Mouse (Mus musculus) effector memory CD4-positive, alpha-beta T cell, adult 7 months (primary cell): Measurements from ENCODE around the gene Spg20. TPM values are rescaled to one million over a fixed set of nuclear protein-coding genes. Genes with fewer than 3 reads are reported as not detected.

Experiments used
- polyA plus RNA-seq: library from polyadenylated mRNA; unstranded; fragments of 100-300 nt; shearing (Covaris generic); gene quantifications from one replicate; pipeline ENCODE4 v1.2.1, GENCODE M21; 2017

The Spg20 gene
- 18.0 TPM for polyA plus RNA-seq

DNA sequence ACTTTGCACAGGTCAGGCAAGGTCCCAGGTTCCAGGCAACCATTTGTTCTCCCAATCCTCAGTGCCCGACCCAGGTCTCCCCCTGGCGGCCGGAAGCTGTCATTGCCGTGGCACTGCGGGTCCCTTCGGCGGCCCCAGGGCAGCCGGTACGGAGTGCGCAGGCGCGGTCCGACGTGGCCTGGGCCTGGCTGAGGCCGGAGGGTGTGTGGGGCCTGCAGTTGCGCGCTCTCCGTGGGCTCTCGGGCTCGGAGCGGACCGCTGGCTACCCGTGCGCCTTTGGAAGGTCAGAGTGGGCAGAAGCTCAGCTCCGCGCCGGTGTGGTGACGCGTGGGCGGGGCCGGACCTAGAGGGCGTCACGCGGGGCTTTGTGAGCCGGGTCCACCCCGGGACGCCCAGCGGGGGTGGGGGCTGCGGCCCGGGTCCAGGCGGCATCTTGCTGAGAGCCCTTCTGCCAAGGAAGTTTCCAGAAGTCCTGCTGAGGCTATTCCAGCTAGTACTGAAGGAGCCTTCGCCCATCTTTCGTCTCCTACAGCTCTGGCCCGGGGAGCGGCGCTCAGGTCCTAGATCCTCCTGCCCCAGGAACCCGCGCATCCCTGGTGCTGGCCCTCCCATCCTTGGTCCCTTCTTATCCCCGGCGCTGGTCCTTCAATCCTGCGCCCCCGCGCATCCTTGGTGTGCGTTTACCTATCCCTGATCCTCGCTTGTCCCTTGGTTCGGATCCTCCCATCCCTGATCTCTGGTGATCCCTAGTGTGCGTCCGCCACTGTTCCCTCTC lies at the start of gene Spg20:
Spg20 (plus strand) TSS at position 174 of the 775 bp plus-strand sequence.

DNA sequence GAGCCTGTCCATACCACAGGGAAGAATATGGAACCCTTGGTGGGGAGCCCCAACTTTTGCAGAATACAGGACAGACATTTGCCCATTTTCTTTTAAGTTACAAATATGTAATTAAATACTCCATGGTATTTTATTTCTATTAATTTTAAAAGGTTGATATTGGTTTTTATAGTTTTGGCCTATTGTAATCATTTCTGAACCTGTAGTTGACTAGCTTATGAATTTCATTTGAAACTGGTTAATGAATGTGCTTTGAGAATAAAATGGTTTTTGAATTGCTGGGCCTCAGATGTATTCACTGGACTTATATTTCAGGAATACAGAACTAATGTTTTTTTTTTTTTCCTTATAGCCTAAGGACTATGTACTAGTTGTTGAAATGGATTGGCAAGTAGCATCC lies 25.1 kb downstream of the Spg20 start, which contains the start of gene Ccdc169:
Ccdc169 (plus strand) TSS at position 301 of the 400 bp plus-strand sequence.

DNA sequence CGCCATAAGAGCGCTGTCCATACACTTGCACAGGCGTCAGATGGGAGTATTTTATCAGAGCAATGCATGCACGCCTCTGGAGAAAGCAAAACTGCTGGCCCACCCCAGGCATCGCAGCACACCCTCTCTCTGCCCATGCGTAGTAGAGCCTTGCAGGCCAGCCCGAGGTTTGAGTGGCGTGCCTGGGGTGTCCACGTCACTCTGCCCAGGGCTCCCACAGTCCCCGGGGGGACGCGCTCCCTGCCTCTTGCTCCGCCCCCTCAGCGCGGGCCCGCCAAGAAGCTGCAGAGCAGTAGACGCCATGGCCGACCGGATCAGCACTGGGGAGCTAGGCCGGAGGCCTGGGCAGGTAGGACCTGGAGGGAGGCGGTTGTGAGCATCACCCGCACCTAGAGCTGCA lies 69.9 kb downstream of the Spg20 start, which contains the start of gene Sohlh2:
Sohlh2 (plus strand) TSS at position 263 of the 400 bp plus-strand sequence.

Other genes with a start within 250 kb of the Spg20 start
- not detected for gene Sertm1, start 196.2 kb upstream of the Spg20 start, polyA plus RNA-seq
- gene Ccna1, start 56.6 kb upstream of the Spg20 start, polyA plus RNA-seq, result 0.30 TPM
- not detected for gene Ccdc169, start 25.2 kb downstream of the Spg20 start, polyA plus RNA-seq
- not detected for gene Sohlh2, start 69.9 kb downstream of the Spg20 start, polyA plus RNA-seq
- 0.80 TPM for gene Dclk1, start 130.3 kb downstream of the Spg20 start, polyA plus RNA-seq